Mouse (Mus musculus): ENCODE measurements at regions not wholly inside any gene's neighbourhood (a gene's known extent, or its start where the extent isn't known, plus 50 kb on each side); places are given as distances from the start of the nearest gene placed in this dataset.
A peak's percentile ranks its signal among the peaks of the same experiment; 100 is the strongest.

- no peak for DNase-seq
Observed at GRCm38 (mm10) chr1:13424524-13424923, 2010.6 kb downstream of the A830018L16Rik start.

GRCm38 (mm10) chr1:13425601-13426327 lies 2011.9 kb downstream of the A830018L16Rik start:
- no peak for DNase-seq

- DNase-seq = peak; percentile 74 to 77
Observed at GRCm38 (mm10) chr1:13426328-13427067, 2012.6 kb downstream of the A830018L16Rik start.

- DNase-seq = no peak
Observed at GRCm38 (mm10) chr1:13427068-13427434, 2013.1 kb downstream of the A830018L16Rik start.

- DNase-seq = no peak
Observed at GRCm38 (mm10) chr1:13427501-13428207, 2013.7 kb downstream of the A830018L16Rik start.

GRCm38 (mm10) chr1:13437747-13438394 lies 2024.0 kb downstream of the A830018L16Rik start:
- no peak for DNase-seq

GRCm38 (mm10) chr1:13442366-13442765 lies 2028.5 kb downstream of the A830018L16Rik start:
- no peak for DNase-seq

GRCm38 (mm10) chr1:13454534-13454933 lies 2040.6 kb downstream of the A830018L16Rik start:
- no peak for DNase-seq

GRCm38 (mm10) chr1:13455572-13455971 lies 2041.7 kb downstream of the A830018L16Rik start:
- no peak for DNase-seq

- no peak for DNase-seq
Observed at GRCm38 (mm10) chr1:13464311-13464710, 2050.4 kb downstream of the A830018L16Rik start.

- DNase-seq = no peak
Observed at GRCm38 (mm10) chr1:13467174-13467573, 2053.3 kb downstream of the A830018L16Rik start.

GRCm38 (mm10) chr1:13467886-13468630 lies 2054.2 kb downstream of the A830018L16Rik start:
- no peak for DNase-seq

GRCm38 (mm10) chr1:13494727-13495404 lies 2081.0 kb downstream of the A830018L16Rik start:
- DNase-seq = no peak

GRCm38 (mm10) chr1:13496386-13496785 lies 2082.5 kb downstream of the A830018L16Rik start:
- no peak for DNase-seq

GRCm38 (mm10) chr1:13500456-13500855 lies 2086.6 kb downstream of the A830018L16Rik start:
- peak; percentile 46 to 67 for DNase-seq

- no peak for DNase-seq
Observed at GRCm38 (mm10) chr1:13501938-13502337, 2088.0 kb downstream of the A830018L16Rik start.

GRCm38 (mm10) chr1:13513761-13514160 lies 2099.9 kb downstream of the A830018L16Rik start:
- DNase-seq = peak in 1 of 2 experiments; percentile 9

All from lung, postnatal 4 days (tissue).